Mouse (Mus musculus) erythroblast, embryonic 14.5 days (primary cell): ENCODE measurements around the gene B4galt7. TPM values are rescaled to one million over a fixed set of nuclear protein-coding genes. Genes with fewer than 3 reads are reported as not detected.
"Not testable (repeated sequence)": the region's sequence is repeated elsewhere in the genome, so short reads cannot be mapped to it uniquely, and the experiment has no call there.

Source experiments
- H3K27me3 ChIP-seq: 2 replicates; pipeline ENCODE4 v1.6.1; 2012; ENCODE audit warnings: inconsistent platforms; ENCODE audit not compliant: control insufficient read depth
- H3K36me3 ChIP-seq: 2 replicates; pipeline ENCODE4 v1.6.1; 2012; ENCODE audit warnings: mild to moderate bottlenecking, inconsistent platforms; ENCODE audit not compliant: control insufficient read depth
- H3K4me1 ChIP-seq: 2 replicates; pipeline ENCODE4 v1.6.1; 2012; ENCODE audit warnings: inconsistent platforms; ENCODE audit not compliant: control insufficient read depth
- H3K4me3 ChIP-seq: replicated peaks from 2 replicates; pipeline ENCODE3; 2012; ENCODE audit warnings: moderate library complexity, mild to moderate bottlenecking, inconsistent platforms
- H3K9me3 ChIP-seq: 2 replicates; pipeline ENCODE4 v1.6.1; 2012; ENCODE audit warnings: low read length, inconsistent platforms, mixed read lengths; ENCODE audit not compliant: control insufficient read depth
- GATA1 ChIP-seq: IDR thresholded peaks from 2 replicates; pipeline ENCODE4 v1.6.1; 2012; ENCODE audit warnings: low read length, inconsistent platforms, mixed read lengths
- TAL1 ChIP-seq: IDR thresholded peaks from 3 replicates; pipeline ENCODE4 v1.6.1; 2012; ENCODE audit warnings: low read length, inconsistent platforms, mixed read lengths
- polyA plus RNA-seq: library from polyadenylated mRNA; stranded (reverse); fragments of >175 nt; gene quantifications from 2 replicates; pipeline ENCODE4 v1.2.3, GENCODE M21; 2012

Gene B4galt7
- polyA plus RNA-seq, 1 experiment = 0.50 TPM

DNA sequence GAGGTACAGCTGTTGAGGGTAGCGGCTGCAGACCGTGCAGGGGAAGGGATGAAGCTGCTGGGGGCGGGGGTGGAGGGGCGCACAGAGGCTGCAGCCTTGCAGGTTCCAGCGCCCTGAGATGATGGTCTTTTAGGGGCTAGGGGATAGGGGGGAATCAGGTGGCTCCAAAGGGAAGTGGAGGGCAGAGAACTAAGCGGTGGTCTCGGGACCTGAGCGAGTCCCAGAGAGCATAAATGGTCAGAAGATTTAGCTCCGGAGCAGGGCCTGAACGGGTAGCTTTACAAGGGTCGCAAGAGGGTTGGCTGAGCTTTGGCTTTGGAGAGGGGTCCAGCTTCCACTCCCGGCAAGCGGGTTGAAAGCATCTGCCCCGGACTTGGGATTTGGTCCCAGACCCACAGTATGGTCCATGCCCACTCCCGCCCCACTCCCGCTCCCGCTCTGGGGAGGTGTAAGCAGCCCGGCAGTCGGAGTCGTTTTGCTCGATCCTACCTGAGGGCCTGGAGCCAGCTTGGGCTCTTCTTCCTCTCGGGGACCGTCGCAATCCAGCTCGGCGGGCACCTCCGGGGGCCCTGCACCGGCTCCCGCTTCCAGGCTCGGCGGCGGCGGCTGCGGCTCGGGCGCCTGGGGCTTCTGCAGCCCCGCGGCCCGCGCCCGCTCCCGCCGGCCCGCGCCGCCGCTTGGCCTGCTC lies 29.3 kb upstream of the B4galt7 start:
- Histone ChIP-seq H3K9me3 (no peaks in the 10 kb centered on the region), H3K36me3 (peaks cover 30% of the 10 kb centered on the region), H3K27me3 (no peaks in the 10 kb centered on the region), H3K4me3 (peak overlapping the region; percentile 99), H3K4me1 (peaks cover 33% of the 10 kb centered on the region)
- no peak for TF ChIP-seq TAL1
- TF ChIP-seq GATA1 = no peak

GRCm38 (mm10) chr13:55571027-55571751 lies 28.5 kb upstream of the B4galt7 start, which contains the start of gene Fam193b:
Gene Fam193b (minus strand): TSS chr13:55571120.
- peaks cover 33% of the 10 kb centered on the region for H3K4me1 ChIP-seq
- TF ChIP-seq GATA1 (no peak), TAL1 (no peak)
- peak within 1 kb of the TSS; percentile 99 for H3K4me3 ChIP-seq
- H3K27me3 ChIP-seq = no peaks in the 10 kb centered on the region
- no peaks in the 10 kb centered on the region for H3K9me3 ChIP-seq
- H3K36me3 ChIP-seq = peaks cover 24% of the 10 kb centered on the region

- H3K4me1 ChIP-seq = peaks cover 32% of the 10 kb centered on the region
- no peak for TF ChIP-seq TAL1
- TF ChIP-seq GATA1 = no peak
- no peaks in the 10 kb centered on the region for H3K27me3 ChIP-seq
- peaks cover 17% of the 10 kb centered on the region for H3K36me3 ChIP-seq
- H3K4me3 ChIP-seq = peak overlapping the region; percentile 99
- H3K9me3 ChIP-seq = no peaks in the 10 kb centered on the region
Observed at GRCm38 (mm10) chr13:55571977-55572376, 27.7 kb upstream of the B4galt7 start.

- H3K9me3 ChIP-seq = no peaks in the 10 kb centered on the region
- no peak for TF ChIP-seq GATA1
- TF ChIP-seq TAL1 = no peak
- no peak within 1 kb of the TSS for H3K4me3 ChIP-seq
- peaks cover 28% of the 10 kb centered on the region for H3K4me1 ChIP-seq
- H3K36me3 ChIP-seq = peaks cover 4% of the 10 kb centered on the region
- no peaks in the 10 kb centered on the region for H3K27me3 ChIP-seq
Observed at GRCm38 (mm10) chr13:55573432-55573831, 26.3 kb upstream of the B4galt7 start, which contains the start of gene Tmed9. Gene Tmed9 (plus strand): TSS chr13:55573732.

DNA sequence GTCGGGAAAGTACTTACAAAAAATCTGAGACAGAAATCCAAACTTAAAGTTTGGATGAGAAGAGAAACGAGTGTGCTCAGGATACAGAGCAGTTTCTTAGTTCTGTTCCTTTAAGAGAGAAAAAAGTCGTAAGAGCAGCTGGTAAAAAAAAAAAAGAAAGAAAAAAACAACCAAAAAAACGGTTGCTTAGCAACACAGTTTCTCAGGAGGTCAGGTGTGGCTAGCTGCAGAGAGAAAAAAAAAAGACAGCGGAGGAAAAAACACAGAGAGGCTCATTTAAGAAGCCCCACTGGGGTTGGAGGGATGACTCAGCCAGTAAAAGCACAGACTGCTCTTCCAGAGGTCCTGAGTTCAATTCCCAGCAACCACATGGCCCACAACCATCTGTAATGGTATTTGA lies 25.4 kb upstream of the B4galt7 start:
- Histone ChIP-seq H3K27me3 (no peaks in the 10 kb centered on the region), H3K4me3 (no peak overlapping the region), H3K4me1 (peaks cover 24% of the 10 kb centered on the region), H3K9me3 (no peaks in the 10 kb centered on the region), H3K36me3 (no peaks in the 10 kb centered on the region)
- no peak for TF ChIP-seq GATA1
- no peak for TF ChIP-seq TAL1

GRCm38 (mm10) chr13:55575932-55576331 lies 23.8 kb upstream of the B4galt7 start:
- Histone ChIP-seq H3K36me3 (no peaks in the 10 kb centered on the region), H3K9me3 (no peaks in the 10 kb centered on the region), H3K27me3 (no peaks in the 10 kb centered on the region), H3K4me1 (peaks cover 12% of the 10 kb centered on the region), H3K4me3 (no peak overlapping the region)
- TF ChIP-seq TAL1 (no peak), GATA1 (no peak)

DNA sequence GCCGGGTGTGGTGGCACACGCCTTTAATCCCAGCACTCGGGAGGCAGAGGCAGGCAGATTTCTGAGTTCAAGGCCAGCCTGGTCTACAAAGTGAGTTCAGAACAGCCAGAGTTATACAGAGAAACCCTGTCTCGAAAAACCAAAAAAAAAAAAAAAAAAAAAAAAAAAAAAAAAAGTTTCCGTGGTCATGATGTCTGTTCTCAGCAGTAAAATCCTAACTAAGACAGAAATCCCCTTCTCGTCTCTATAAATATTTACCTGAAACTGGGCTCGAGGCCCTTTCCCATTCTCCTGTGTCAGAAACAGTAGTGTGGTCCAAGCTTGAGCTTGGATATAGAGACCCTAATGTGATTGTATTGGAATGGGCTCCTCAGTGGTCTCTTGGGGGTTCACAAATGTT lies 22.8 kb upstream of the B4galt7 start:
- H3K4me1 ChIP-seq, H3K36me3 ChIP-seq: not testable (repeated sequence)

DNA sequence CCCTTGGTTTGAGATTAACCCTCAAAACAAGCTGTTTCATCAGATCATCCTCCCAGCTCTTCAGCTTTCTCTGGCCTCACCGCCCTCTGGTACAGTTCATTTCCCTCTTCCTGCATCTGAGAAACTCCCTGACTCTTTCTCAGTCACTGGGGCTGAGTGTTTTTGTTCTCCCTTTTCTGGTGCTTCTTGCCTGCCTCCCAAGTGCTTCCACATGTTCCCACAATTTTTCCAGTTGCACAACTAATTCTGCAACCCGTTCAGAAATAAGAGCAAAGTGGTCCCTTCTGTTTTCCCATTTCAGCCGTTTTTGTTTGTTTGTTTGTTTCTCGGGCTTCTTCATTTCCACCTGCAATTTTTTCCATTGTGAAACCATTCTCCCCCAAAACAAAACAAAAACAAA lies 21.6 kb upstream of the B4galt7 start:
- no peaks in the 10 kb centered on the region for H3K36me3 ChIP-seq
- H3K4me3 ChIP-seq = no peak overlapping the region
- H3K9me3 ChIP-seq = no peaks in the 10 kb centered on the region
- no peaks in the 10 kb centered on the region; the same call in 1 of the 2 replicates for H3K4me1 ChIP-seq
- TF ChIP-seq GATA1 (no peak), TAL1 (no peak)
- no peaks in the 10 kb centered on the region; the same call in none of the 2 replicates for H3K27me3 ChIP-seq

More for the DNA sequence above, 22.8 kb upstream of the B4galt7 start:
- H3K27me3 ChIP-seq, H3K4me3 ChIP-seq, H3K9me3 ChIP-seq: not testable (repeated sequence)

- Histone ChIP-seq H3K27me3 (peaks cover 10% of the 10 kb centered on the region), H3K4me1 (peaks cover 29% of the 10 kb centered on the region), H3K36me3 (peaks cover 28% of the 10 kb centered on the region), H3K4me3 (no peak overlapping the region), H3K9me3 (no peaks in the 10 kb centered on the region)
- TF ChIP-seq TAL1 (no peak), GATA1 (no peak)
Observed at GRCm38 (mm10) chr13:55591961-55592490, 7.7 kb upstream of the B4galt7 start.
